Mouse (Mus musculus) neural tube, embryonic 10.5 days (tissue): Measurements from ENCODE around the gene Chchd6.

Experiments
- DNase-seq: peaks from one replicate; pipeline ENCODE4 v3.0.0-alpha.2; 2017; ENCODE audit warnings: low spot score; ENCODE audit errors: extremely low spot score

The Chchd6 gene

DNA sequence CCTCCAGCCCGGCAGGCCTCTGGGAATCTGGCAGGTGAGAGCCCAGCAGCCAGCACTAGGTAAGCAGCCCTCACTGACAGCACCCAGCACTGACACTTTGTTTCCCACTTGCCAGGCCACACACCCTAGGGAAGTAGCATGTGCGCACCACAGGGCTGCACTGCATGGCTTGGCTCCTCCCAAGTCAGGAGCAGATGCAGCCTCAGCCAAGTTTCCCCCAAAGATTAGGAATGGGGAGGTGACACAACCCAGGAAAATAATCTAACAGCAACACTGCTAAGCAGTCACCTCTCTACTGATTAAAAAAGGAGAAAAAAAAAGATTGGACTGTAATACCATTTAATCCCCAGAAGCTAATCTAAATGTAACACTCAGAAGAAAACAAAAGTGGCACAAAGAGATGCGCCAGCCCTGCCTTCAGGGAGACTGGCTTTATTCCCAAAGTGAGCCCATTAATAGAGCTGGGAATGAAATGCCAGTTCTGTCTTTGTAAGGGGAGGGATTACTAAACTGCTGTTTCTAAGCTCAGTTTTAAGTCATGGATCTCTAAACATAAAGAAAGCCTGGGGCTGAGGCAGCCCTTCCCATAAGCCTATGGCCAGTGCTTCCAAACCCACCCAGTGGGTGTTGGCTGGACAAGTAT, 188.1 kb downstream of the Chchd6 start:
- no peak for DNase-seq

DNA sequence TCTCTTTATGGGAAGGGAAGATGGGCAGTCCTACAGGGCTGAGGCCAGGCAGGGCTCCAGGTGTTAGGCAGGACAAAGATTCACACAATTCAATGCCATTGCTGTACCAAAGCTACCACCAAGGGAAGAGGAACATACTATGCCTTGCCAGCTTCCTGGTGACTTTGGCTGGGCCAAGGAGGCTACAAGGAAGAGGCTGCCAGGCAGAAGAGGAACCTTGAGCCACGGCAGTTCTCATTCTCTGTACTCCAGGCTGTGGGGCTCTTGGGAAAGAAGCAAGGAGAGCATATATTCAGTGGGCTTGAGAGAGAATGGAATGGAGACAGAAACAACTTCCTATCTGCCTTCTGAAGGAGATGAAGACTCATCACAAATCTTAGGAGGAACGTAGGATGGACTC, 190.5 kb downstream of the Chchd6 start:
- DNase-seq: no peak

DNA sequence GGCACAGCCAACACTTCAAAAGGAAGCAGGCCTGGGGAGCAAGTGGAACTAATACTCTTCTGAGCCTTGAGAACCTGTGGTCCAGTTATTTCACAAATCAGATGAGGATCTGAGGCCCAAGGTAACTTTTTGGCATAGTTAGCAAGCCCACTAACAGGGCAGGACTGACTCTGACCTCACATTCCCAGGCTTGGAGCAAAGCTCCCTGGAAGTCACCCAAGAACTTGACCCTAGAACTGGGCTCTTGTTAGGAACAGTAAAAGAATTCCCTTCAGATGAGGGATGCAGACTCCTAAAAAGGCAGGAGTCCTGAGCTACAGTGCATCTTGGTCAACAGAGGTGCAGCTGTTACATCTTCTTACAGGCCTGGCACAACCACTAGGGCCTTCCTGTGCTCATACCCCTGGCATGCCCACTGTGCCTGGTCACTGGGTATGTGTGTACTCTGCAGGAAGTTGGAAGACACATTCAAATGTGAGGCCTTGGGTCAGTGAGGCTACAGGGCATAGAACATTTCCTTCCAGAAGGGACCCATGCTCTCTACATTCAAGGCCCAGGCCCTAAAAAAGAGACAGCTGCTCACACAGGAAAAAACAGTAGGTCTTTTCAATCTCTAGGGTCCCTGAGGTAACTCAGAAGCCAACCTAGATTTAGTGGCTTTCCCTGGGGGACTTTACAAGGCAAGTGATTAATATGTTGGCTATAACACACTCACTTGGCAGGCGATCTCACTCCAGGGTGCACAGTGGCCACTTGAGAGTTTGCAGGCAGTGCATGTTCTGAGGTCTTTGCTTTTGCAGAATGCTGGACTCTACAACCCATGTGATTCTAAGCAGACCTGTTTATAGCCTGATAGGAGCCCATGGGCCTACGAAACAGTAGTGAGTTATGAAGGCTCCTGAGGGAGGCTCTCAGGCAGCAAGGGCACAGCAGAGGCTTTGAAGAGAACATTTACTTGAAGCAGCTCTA, 191.9 kb downstream of the Chchd6 start:
- no peak for DNase-seq

DNA sequence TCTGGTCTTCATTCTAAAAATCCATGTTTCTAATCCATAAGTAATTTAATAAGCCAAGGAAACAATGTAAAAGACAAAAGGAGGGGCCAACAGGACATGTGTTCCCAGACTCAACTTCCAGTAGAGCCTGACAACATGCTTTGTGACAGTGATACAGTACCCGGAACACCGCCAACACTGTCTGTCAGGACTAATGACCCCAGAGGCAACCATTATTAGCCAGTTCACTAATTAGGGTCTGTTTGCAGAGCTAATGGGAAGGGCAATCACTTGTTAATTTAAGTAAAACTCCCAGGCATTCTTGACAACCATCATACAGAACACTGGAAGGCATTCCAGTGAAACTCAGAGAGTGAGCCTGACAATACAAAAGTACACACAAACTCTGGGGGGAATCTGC, 193.0 kb downstream of the Chchd6 start:
- no peak for DNase-seq

DNA sequence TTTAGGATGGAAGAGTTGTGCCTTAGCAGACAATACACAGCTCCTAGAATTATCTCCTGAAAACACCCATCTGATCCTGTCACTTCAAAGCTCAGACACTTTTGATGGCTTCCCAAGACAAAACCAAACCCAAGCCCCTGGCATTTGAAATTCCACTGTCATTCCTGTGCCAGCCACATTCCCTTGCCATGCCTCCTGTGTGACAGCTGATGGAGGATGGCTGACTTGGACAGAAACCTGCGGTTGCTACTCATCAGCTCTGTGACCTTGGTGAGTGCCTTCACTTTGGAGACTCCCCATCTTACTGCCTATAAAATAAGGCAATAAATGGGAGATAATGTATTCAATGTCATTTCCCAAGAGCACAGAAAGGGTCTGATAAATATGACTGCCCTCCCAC, 195.9 kb downstream of the Chchd6 start:
- DNase-seq: no peak

DNA sequence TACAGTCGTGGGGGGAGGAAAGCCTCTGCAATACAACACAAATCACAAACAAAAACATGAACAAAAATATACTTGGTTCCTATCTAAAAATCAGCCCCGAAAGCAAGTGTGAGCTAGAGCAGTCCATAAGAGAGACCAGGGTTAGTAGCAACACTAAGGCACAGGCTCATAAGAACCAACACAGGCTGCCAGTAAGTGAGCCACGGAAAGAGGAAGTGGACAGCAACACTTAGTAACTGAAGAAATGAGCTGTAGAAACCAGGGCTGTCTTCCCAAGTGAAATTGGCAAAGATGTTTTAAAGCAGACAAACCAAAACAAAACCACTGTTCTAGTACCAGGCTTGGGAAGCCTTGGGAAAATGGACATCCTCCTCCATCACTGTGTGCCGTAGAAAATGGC, 197.5 kb downstream of the Chchd6 start:
- no peak for DNase-seq

DNA sequence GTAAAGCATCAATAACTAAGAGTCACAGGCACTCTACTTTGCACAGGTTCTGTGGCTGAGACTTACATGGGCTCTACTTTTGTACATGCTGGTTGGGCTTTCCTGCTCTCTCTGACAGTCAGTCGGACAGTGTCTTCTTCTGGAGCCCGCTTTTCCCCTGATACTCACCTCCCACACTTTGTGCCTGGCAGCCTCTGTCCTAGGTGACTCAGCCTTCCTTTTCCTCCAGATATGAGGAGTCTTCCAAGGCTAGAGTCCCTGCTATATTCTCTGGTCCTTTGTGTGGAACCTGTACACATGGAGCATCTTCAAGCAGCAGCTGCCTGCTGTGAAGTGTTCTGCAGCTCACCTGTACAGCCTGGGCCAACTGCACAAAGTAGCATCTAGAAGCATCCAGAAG, 201.6 kb downstream of the Chchd6 start:
- DNase-seq: no peak

DNA sequence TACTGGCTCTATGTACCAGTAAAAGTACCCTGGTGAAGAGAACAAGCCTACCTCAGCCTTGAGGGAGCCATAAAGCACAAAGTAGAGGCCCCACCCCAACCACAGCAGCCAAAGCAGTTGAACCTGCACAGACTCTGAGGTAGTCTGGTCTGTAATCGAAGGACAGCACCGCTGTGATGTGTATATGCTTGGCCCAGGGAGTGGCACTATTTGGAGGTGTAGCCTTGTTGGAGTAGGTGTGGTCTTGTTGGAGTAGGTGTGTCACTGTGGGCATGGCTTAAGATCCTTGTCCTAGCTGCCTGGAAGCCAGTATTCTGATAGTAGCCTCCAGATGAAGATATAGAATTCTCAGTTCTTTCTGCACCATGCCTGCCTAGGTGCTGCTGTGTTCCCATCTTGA, 203.2 kb downstream of the Chchd6 start:
- DNase-seq: no peak

DNA sequence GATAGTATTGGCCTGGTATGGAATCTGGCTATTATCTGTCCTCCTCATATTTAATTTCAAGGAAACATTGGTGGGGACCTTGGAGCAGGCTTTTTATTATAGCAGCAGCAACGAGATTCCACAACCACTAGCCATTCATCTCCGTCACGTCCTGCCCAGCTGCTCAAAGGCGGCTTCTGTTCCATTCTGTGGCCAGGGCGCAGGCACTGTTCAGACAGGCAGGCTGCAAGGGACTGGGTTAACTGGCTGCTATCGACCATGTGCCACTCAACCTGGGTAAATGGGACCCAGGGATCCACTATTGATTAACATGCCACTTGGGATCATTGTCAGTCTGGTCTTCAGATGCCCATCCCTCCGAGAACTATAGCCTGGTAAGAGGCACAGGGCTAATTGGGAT, 205.7 kb downstream of the Chchd6 start:
- no peak for DNase-seq

DNA sequence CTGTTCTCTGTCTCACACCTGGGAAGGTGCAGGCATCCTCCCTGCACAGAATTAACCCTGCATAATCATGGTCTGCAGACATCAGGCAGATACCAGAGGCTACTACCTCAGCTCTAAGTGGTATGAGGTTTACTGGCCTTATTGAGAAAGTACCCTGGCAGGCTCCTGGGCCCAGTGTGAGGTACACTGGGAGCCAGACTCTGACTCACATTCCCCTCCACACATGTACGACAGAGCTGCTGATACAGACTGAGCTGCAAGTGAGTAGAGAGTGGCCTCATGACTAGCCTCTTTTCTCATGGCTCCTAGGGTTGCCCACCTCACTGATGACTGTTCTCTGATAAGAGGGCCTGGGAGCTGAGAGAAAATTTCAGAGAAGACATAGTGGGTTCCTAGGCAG, 208.5 kb downstream of the Chchd6 start:
- no peak for DNase-seq

DNA sequence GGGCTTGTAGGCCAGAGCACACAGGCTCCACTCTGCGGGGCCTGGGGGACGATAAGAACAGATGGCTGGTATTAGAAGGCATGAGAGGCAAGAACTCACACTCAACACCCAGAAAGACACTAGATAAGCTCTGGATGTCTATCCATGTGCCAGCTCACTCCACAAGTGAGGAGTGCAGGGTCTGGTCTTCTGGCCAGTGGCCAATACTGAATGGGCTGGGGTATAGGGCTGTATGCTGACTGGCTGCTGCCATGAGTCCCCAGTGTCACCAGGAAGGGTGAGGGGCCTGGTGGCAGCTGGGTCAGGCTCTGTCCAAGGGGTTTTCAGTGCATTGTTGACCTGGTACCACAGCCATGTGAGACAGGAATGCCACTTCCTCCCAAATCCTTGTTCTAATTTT, 210.8 kb downstream of the Chchd6 start:
- no peak for DNase-seq

DNA sequence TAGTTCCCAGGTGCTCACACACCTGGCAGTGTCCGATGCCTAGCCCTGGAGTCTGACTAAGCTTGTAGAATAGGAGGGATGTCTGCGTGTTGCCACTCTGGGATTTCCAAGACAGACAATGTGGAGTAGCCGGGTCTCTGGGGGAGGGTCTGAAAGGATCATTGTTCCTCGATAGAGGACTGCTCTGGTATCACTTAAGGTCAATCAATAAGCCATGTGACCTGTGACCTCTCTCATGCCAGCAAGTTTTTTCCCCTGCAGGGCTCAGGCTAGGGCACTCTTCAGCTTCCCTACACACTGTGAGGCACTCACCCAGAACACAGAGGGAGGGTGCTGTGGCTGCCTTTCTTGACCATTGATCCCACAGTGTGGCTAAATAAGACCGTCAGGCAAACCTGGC, 213.6 kb downstream of the Chchd6 start:
- no peak for DNase-seq

DNA sequence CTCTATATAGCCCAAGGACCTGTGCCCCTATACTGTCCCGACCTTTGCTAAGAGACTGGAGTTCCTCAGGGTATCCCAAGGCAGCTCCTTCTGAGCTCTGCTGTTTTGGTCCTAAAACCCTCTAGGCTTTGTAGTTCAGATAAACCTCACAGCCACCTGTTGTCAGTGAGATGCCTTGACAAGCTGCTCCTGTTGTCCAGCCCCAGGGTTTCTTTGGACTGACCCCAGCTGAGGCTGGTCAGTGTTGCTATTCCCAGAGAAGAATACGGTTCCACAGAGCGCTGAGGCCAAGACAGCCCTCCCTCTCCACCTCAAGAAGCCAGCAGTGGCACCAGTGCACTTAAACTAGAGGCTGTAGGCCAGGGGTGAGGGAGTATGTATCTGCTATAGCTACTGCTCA, 214.3 kb downstream of the Chchd6 start:
- DNase-seq: no peak

DNA sequence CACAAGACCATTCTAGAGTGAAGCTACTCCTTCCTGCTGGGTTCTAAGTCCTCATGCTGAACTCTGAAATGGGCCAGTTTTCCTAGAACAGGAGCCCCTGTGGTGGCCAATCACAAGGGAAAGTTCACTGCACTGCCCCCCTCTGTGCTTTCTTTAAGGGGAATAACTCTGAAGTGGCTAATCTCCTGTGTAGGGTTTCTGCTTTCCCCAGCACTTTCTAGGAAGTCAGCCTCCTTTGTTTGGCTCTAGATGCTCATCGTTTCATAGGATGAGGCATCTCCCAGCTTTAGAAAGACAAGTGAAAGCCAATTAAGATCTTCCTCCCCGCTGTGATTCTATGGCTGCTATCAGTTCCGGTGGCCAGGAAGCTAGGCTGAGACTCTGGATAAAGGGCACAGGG, 214.7 kb downstream of the Chchd6 start:
- no peak for DNase-seq

DNA sequence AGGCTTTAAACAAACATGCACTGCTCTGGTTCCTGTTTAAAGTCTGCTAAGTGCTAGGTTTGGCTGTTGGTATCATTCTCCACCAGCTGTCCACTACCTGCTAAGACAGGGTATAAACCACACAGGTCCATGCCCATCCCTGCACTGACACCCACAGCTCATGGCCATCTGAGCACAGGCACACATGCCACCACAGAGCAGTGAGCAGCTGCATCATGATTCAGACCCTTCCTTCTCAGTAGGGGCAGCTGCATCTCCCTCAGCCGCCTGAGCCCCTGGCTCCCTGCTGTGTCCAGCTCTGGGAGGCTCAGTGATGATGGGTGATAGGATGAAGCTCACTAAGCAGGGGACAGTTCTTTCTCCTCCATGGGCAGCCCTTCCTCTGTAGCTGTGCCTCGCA, 217.2 kb downstream of the Chchd6 start:
- DNase-seq: no peak

DNA sequence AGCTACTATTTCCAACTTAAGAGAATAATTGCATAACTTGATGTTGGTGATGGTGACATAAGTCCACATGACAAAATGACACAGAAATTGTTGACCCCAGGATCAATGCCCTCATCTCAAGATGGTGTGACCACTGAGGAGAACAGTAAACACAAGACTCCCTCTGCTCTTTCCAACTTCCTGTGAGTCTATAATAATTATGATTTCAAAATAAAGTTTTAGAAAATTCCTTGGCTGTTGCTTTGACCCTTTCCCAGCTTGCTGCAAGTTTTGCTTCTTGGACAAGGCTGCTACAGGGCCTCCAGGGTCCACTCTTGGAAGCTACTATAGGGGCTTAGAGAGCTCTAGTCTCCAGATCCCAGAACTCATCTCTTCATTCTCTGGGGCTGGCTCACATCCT, 226.6 kb downstream of the Chchd6 start:
- no peak for DNase-seq

DNA sequence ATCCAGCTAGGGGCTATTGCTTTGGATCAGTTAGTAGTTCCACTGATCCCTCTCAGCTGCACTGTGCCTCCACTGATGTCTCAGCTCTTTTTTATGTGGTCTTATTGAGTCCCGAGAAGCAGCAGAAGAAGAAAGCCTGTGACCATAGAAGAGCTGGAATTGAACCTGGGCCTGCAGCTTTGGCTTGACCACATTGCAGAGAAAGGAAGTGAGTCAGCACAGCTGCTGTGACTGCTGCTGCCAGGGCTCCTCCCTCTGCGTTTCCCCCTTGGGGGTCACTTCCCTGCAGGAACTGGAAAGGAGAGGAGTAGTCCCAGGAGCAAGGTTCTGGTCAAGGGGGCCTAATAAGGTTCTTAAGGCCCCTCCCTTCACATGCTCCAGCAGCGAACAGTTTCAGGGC, 231.1 kb downstream of the Chchd6 start:
- DNase-seq: no peak

DNA sequence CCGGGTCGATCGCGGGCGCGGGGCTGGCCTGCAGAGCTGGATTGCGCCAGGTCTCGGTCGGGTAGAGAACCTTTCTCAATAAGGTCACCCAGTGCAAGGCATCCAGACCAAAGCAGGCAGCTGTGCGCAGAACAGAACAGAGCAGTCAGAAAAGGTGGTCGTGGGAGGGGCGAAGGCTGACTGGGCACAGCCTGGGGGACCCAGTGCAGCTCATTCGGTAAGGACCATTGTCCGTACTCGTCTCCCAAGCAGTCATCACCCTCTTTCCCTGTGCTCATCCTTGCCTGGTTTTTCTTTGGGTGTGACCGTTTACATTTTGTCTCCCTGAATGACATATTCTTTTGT, 232.4 kb downstream of the Chchd6 start:
- no peak for DNase-seq

DNA sequence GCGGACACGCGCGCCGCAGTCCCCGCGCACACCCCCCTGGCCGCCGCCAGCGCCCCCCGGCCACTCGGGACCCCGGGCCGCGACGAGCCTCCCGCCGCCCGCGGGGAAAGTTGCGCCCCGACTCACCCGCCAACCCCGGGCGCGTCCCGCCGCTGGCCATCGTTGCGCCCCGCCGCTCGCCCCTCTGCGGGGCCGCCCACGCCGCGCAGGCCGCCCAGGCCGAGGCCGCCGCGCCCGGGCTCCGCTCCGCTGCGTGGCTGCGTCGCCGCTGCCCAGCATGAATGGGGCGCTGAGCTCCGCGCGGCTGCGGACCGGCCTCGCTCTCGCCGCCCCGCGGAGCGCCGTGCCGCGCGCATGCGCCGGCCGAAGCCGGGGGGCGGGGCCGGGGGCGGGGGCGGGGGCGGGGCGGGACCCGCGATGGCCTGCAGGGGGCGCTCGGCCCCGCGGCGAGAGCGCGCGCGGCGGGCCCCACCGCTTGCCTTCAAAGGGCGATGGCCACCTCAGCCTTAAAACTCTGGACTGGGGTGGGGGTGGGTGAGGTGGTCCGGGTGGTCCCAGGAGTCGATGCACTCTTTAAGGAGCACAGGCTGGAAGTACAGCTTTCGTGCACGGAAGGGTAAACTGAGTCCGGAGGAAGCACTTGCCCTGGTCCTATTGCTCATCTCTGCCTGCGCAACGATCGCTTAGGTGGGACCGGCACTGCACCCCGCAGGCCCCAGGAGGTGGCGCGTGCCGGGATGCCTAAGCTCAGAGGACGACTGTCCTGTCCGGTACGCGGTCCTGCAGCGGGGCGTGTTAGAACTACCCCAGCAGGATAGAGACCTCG, 233.0 kb downstream of the Chchd6 start, which contains the start of gene Plxna1:
Plxna1 (minus strand) TSS at position 340 of the 826 bp plus-strand sequence.
- peak; percentile 83 for DNase-seq

DNA sequence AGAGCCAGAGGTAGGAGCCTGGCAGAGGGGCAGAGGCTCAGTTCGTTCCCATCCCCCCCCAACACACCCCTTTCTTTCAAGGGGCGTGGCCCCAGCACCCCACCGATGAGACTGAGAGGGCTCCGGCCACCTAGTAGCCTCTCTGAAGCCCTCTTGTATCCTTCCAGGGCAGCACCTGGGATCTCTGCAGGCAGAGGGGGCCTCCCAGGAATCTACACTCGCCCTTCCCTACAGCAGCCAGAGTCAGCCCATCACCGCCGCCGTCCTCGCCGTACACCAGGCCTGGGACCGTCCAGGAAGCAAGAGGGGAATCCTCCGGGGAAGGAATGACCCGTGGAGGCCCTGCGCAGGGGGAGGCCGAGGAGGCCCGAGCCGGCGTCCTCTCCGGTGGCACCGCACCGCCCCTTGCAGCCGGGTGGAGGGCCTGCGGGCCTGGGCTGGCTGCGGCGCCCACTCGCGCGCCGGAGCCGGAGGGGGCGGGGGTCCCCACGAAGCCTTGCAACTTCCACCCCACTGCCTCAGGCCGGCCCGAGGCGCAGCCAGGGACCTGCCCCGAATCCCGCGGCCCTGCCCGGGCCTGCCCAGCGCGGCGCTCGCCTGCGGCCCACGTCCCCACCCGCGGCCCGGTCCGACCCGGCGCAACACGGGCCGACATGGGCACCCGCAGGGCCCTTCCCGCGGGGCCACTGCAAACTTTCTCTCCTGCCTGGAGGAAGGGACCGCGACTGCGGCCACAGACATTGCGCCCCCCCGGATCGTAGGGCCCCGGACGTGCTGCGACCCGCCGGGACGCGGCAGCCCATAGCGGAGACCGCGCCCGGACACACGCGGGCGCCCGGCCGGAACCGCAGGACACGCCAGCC, 233.8 kb downstream of the Chchd6 start:
- DNase-seq: peak; percentile 68
